Mouse (Mus musculus) left cerebral cortex, postnatal 36 days (tissue): Measurements from ENCODE around the gene Tgif2. TPM values are rescaled to one million over a fixed set of nuclear protein-coding genes. Genes with fewer than 3 reads are reported as not detected.
"Not testable (repeated sequence)": the region's sequence is repeated elsewhere in the genome, so short reads cannot be mapped to it uniquely, and the experiment has no call there.

ENCODE experiments used
- DNase-seq, 2 experiments: peaks; one replicate each; pipeline ENCODE4 v3.0.0; 2021 to 2022; ENCODE audit warnings: low spot score in 2 of 2, mixed read lengths in 1 of 2
- intact Hi-C: fragments of 180-260 bp; cut with DNase I; formaldehyde crosslinking; loops from one replicate; pipeline ENCODE4 v1.15.1; 2025
- total RNA-seq, 2 experiments: library from RNA; stranded (reverse); gene quantifications; 2 replicates each; pipeline ENCODE4 v1.2.3; 2021

Tgif2 gene
- total RNA-seq, 2 experiments from 2014 or later = 0.61 to 0.76 TPM

DNA sequence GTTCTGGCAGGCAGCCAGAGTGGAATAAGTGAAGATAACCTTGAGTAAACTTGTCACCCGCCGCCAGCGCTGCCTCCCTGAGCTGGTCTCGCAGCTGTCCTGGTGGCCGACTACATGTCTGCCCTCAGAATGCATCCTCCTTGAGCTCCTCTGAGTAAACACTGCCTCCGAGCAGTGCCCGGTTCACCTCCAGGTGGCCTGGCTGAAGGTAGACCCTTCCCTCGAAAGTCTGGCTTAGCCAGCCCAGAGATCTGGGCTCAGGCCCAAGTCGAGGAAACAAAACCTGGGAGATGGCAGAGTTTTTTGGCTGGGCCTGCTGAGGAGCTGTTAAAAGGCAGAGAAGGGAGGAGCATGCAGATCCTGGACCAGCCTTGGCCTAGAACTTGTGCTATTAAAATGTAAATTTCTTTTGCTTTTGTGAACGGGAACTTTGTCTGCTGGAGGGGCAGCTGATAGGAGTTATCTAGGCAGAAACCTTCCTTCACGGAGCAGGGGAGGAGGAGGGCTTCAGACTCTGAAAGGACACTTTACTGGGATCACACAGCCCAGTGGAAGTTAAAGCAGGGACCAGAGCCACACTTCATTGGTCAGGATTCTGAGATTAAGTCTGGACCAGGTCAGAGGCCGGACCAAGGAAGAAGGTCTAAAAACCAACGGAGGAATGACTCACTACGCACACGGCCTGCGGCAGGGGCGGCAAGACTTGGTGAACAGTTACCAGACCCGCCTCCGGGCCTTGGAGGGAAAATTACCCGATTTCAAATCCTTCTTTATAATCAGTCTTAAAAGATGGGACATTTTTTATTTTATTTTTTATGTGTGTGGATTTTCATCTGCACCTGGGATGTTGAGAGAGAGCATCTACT is 2.3 kb downstream of the Tgif2 start:
- DNase-seq = no peak
- intact Hi-C loops = no loop called here

DNA sequence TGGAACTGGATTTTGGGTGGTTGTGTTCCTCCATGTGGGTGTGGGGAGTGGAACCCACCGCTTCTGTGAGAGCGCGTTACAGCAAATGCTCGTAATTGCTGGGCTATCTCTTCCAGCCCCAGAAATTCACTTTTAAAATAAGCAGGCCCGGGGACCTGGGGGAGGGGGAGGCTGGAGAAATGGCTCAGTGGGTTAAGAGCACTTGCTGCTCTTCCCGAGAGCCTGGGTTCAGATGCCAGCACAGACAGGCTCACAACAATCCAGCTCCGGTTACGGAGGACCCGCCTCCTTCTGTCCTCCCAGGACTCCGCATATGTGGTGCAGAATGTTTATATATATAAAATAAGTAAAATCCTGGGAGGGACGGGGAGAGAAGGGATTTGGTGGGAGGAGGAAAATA is 2.9 kb downstream of the Tgif2 start:
- intact Hi-C loops = no loop called here
- no peak for DNase-seq

DNA sequence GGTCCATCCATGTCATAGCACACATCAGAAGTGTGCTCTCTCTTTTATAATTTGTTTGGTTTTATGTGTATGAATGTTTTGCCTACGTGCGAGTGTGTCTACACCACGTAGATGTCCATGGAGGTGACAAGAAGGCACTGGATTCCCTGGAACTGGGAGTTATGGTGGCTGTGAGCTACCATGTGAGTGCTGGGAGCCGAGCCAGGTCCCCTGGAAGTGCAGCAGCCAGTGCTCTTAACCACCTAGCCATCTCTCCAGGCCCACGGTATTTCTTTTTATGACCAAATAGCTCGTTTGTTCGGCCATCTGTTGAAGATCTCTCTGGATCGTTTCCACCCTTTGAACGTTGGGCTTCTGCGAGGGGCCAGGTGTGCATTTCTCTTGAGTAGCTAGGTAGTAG is 3.5 kb downstream of the Tgif2 start:
- no peak for DNase-seq
- intact Hi-C loops = no loop called here

DNA sequence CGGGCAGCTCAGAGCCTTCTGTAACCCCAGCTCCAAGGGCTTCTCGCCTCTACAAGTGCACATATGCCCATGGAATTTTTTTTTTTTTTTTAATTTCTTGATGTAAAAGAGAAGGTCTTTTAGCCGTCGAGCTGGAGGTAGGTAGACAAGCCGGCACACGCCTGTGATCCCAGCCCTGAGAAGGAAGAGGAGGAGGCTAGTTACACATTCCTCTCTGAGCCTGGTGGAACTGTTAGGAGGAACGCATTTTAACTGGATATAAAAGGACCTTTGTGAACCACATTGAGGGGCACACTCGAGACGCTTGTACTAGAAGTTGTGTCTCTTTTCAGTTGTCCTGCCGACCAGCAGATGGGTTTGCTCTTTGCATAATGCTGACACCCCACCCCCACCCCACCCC is 4.9 kb downstream of the Tgif2 start:
- no peak for DNase-seq
- intact Hi-C loops = no loop called here

DNA sequence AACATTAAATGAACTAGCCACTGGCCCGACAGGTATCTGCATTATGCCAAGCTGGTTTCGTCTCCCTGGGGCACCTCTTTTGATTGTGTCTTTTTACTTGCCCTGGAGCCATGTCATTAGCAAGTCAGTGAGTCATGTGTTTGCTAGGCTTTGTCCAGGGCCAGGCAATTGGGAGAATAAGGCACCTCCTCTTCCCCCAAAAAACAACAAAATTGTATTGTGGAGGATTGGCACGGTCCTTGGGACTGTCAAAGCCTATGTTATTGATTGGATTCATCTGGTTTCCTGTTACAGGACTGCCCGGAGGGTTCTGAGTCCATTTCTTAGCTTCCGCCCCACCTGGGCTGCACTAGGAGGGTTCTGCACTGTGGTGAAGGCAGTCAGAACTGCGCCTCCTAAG is 7.8 kb downstream of the Tgif2 start:
- intact Hi-C loops = no loop called here
- DNase-seq = no peak

DNA sequence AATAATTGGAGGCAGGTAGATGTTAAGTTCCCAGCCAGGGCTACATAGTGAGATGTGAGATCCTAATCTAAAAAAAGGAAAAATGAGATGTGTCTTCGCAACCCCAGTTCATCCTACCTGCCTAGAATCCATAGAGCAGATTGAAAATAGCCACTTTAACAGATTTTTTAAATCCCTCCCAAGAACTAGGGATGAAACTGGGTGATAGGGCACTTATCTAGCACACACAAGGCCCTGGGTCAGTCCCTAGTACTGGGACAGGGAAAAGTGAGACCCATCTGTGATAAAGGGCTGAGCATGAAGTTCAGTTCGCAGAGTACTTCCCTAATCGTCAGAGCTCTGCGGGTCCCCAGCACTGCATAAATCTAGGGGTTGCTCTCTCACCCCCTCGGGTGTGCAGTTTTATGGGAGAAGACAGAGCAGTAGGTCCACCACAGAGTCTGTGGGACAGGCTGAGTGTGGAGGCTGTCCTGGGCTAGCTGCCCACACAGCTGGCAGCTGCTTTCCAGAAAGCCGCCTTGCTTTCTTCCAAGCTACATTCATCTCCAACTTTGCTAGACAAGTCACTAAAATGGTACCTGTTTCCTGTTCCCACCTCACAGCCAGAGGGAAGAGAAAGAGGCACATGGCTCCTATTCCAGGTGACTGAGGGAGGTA is 8.8 kb downstream of the Tgif2 start:
- intact Hi-C loops = no loop called here
- no peak for DNase-seq

DNA sequence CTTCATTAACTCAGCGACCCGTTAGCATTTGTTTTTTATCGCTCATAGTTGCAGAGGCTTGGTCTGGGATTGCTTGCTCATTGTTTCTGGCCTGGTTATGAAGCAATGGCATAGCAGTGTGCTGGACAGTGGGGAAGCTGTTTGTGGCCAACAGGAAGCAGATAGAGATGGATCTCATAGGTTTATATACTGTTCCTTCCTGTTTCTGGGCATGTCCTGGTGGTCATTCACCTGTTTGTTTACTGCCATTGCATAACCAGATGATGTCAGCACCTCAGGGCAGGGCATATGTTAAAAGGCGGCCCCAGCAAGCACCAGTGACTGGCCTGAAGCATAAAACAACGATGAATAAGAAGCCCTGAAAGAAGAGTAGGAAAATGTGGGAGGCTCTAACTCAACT is 10.7 kb downstream of the Tgif2 start:
- intact Hi-C loops = no loop called here
- DNase-seq = no peak

DNA sequence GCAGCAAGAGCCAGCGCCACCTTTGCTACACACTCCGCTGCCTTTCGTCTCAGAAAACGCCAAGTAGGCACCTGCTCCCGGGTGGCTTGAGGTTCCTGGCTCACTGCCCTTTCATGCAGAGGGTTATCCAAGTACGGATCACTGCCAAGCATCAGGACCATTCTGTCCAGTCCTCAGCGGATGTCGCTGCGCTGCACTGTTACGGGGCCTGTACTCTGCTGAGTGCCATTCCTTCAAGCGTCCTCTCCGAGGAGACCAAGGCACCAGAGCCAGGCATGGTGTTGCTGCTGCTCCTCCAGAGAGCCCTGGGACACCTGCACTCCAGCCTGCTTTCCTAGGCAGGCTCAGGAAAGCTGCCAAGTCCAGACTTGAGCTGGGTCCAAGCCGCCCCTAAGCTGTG is 13.8 kb downstream of the Tgif2 start:
- intact Hi-C loops, DNase-seq: not testable (repeated sequence)

DNA sequence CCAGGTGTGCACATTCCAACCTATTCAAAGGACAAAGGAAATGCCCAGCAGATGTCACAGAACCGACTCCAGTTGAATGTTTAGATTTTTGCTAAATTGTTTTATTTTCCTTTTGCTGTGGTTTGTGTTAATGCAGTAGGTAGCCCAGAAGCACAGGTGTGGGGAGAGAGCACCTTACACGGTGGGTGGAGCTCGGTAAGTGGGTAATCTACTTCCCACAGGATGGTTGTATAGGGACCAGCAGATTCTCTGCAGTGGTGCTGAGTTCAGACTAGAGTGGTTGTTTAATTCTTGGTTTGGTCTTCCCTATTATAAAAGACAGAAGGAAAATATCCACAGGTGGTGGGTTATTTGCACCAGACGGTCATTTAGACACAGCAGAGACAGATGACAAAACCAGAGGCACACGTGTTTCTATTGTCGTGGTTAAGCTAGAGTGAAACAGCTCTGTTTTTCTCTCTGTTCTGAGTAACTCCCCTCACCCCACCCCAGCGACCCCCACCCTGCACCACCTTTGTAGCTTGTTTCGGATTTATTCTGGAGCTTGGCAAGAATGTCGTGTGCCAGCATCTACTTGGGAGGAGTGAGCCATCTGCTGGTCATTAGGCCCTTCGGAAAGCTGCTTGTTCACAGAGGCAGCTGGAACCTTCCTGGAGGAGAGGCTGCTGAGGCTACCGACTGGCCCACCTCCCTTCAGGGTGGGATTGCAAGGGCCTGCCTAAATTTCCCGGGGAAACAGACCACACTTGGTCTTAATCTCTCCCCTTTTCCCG is 14.4 kb downstream of the Tgif2 start:
- DNase-seq = peak in 1 of 2 experiments; percentile 42
- intact Hi-C loops = not testable (repeated sequence)

DNA sequence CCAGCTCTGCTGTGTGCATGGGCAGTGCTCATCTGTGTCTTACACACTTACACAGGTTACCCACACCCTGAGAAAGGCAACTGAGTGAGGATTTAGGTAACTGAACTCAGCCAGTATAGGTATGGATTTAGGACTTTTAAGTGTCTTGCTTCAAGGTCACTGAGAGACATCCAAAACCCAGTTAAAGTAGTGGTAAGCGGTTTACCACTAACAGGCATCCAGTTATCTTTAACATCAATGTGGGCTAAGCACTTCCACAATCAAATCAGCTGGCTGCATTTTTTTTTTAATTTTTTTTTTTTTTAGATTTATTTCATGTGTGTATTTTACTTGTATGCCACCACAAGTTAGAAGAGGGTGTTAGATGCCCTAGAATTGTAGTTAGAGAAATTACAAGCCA is 16.5 kb downstream of the Tgif2 start:
- DNase-seq = no peak
- intact Hi-C loops = loop anchor here (5.0 kb wide), 1 partner anchor 49 kb away; no protein-coding TSS in a partner anchor

DNA sequence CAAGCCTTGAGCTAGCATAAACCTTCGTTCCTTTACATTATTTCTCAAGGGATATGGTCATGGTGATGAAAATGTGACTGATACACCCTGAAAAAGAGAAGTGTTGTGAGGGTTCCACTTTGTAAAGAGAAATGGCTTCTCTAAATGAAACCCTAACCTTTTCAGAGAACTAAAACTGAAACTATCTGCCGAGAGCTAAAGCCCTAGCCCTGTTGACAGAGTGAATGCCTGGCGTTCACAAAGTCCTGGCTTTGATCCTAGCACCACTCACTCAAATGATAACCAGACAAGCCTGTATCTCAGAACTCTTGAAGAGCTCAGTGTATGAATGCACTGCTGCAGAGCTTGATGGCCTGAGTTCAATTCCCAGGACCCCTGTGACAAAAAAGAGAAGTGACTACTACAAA is 17.6 kb downstream of the Tgif2 start:
- intact Hi-C loops = loop anchor here (5.0 kb wide), 1 partner anchor 50 kb away; no protein-coding TSS in a partner anchor
- no peak for DNase-seq

DNA sequence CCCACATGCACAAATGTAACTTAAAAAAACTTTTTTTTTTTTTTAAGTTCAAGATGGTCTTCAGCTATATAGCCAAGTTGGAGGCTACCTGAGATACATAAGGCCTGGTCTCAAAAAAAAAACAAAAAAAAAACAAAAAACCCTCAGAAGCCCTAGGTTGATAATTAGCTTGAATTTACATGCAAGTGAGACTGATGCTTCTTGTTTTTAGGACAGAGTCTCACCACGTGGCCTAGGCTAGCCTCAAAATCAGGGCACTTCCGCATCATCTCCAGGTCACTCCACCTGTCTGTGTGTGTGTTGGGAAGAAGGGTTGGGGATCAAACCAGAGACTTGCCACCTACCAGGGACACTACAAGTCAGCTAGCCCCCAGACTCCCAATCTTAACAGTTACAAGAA is 18.0 kb downstream of the Tgif2 start, which contains the start of gene 4930518I15Rik:
Gene 4930518I15Rik, minus strand, starts transcription at position 112 of the 400 bp plus-strand sequence.
- no peak for DNase-seq
- intact Hi-C loops = loop anchor here (5.0 kb wide), 1 partner anchor 51 kb away; no protein-coding TSS in a partner anchor

DNA sequence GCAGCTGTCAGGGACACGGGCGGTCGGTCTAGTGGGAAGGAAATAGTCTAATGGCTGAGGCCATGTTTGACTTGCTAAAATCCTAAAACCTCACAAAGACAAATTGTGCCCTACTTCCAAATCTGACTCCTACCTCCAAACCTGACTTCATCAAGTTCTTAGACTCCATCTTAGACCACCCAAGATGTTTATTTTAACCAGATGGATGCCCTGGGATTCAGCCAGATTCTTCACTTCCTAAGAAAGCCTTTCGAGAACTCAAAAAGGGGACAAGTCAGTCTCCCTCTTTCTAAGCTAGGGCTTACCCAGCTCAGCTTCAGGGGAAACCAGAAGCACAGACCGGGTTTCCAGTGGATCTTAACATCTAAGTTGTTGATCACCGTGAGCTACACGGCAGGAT is 18.9 kb downstream of the Tgif2 start:
- DNase-seq = no peak
- intact Hi-C loops = loop anchor here (5.0 kb wide), 1 partner anchor 51 kb away; no protein-coding TSS in a partner anchor

DNA sequence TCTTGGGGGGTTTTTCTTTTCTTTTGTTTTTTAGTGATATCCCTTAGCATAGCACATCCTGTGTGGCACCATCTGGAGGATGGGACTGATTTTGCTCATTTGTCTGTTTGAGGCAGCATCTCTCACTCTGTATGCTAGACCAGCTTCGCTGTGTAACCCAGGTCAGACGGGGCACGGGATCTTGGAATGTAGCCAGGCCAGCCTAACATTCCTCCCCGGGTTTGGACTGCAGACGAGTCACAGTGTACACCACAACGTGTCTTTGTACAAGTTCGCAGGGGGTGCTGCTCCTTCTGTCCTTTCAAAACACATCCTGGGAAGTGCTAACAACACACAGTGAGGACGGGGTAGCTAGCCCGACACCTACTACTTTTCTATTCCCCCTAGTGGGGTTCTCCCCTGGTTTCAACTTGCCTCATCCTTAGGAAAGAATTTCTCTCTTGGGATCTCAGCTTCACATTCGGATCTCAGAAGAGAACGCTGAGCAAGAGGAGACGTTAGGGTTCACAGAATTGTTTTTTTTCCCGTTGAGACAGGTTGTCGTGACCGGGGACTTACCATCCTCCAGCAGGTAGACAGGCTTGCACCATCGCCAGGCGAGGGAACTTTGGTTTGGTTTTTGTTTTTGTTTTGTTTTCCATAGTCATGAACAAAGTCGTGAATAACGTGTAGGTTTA is 22.4 kb downstream of the Tgif2 start:
- intact Hi-C loops = no loop called here
- no peak for DNase-seq

DNA sequence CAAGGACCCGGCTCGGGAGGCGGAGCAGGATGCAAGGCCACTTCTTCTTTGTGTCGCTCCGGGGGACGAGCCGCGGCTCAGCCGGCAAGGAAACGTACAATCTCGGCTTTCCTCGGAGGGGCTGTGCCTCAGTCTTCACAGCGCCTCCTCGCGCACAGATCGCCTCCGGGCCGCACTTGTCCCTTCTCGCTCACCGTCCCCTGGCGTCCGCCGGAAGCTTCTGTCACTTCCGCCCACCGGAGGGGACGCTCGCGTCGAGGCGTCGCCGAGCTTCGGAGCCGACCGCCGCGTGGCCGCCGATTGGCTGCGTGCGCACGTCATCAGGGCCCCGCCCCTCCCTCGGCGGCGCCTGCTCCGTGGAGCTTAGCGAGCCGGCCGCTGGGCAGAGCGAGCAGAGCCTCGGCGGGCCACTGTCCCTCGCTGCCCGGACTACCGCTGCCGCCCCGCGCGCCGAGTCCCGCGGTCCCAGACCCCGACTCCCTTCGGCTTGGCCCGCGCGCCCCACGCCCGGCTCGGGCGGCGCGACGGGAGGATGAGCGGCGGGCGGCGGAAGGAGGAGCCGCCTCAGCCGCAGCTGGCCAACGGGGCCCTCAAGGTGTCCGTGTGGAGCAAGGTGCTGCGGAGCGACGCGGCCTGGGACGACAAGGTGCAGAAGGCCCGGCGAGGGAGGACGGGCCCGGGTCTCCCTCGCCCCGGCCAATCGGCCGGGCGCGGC is 23.1 kb downstream of the Tgif2 start, which contains the start of gene Rab5if:
Gene Rab5if, plus strand, starts transcription at position 357 of the 715 bp plus-strand sequence.
- intact Hi-C loops = no loop called here
- peak; percentile 99 for DNase-seq

DNA sequence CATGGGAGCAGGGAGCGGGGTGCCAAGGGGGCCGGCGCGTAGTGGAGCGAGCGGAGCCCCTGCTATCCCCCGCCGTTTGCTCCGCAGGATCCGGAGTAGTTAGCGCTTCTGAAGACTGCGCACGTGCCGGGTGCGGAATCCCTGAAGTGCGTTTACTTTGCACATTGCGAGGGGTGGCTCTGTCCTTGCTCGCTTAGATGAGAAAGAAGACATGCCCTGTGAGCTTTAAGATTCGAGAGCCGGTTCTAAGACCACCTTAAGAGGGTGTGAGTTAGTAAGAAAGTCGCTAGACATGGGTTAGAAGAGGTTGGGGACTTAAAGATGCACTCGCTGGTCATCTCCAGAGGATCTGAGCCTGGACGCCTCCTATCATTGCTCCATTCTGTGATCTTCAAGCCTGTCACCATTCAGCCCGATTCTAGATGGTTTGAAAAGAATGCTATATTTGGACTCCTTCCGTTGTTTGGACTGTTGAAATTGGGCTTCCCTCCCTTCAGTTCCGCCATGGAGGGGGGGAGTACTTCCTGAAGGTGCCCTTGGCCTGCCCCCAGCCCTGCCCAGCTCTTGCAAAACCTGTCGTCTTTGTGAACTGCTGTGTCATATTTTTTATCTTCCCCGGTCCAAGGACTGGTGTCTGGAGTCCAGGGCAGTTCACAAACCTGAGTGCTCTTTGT is 23.8 kb downstream of the Tgif2 start:
- intact Hi-C loops = no loop called here
- DNase-seq = no peak

DNA sequence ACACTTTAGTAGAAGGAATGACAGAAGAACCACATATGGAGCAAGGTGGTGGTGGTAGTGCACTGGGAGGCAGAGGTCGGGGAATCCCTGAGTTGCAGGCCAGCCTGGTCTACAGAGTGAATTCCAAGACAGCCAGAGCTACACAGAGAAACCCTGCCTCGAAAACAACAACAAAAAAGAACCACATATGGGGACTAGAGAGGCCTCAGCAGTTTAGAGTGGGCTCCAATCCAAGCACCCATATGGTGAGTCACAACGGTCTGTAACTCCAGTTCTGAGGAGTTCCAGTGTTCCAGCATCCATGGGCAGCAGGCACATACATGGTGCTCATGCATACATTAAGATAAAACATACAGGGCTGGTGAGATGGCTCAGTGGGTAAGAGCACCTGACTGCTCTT is 24.7 kb downstream of the Tgif2 start:
- no peak for DNase-seq
- intact Hi-C loops = no loop called here

DNA sequence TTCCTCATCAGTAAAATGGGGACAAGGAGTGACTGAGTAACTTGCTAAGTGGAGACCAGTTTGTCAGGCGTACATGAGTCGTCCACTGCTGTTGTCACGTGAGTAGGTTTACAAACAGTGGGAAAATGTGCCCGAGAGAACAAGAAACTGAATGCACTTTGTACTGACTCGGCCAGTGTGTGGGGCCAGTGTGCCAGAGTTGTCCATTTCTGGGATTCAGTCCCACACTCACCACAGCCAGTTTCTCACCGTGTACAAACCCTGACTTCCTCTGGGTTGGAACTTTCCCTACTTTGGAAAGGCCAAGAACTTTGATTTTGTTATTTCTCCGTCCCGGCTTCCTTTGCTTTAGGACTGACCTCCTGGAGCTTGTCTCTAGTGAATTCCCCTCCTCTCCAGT is 29.2 kb downstream of the Tgif2 start:
- DNase-seq = no peak
- intact Hi-C loops = no loop called here
